Mouse (Mus musculus): Measurements from ENCODE around the gene Pi16. TPM values are rescaled to one million over a fixed set of nuclear protein-coding genes. Genes with fewer than 3 reads are reported as not detected.

Gene Pi16
- polyA plus RNA-seq, 1 experiment = 0.75 TPM

- TF ChIP-seq CTCF (IDR thresholded peaks at IDR 0.05; ENCODE audit: borderline replicate concordance, insufficient read depth, low read depth, low read length) (no peak), POLR2A (IDR thresholded peaks at IDR 0.05; ENCODE audit: borderline replicate concordance, insufficient read depth, low read length) (no peak)
- H3K27me3 ChIP-seq (ENCODE audit: control insufficient read depth, insufficient read depth, low read length) = no peaks in the 10 kb centered on the region
- no peak overlapping the region for H3K4me3 ChIP-seq (replicated peaks; ENCODE audit: insufficient read depth, low read depth, low read length)
- DNase-seq = no peak
- peaks cover 2% of the 10 kb centered on the region; the same call in 1 of the 2 replicates for H3K4me1 ChIP-seq (ENCODE audit: control insufficient read depth, insufficient read depth, low read length)
- WGBS = 95% methylated on average over 5 of the region's 5 CpGs
- no peak overlapping the region for H3K27ac ChIP-seq (ENCODE audit: insufficient read depth, low read length)
Observed at GRCm38 (mm10) chr17:29280422-29280821, 37.1 kb upstream of the Pi16 start.

- Histone ChIP-seq H3K4me3 (replicated peaks; ENCODE audit: insufficient read depth, low read depth, low read length) (no peak overlapping the region), H3K27me3 (ENCODE audit: control insufficient read depth, insufficient read depth, low read length) (no peaks in the 10 kb centered on the region), H3K27ac (ENCODE audit: insufficient read depth, low read length) (no peak overlapping the region), H3K4me1 (ENCODE audit: control insufficient read depth, insufficient read depth, low read length) (peaks cover 2% of the 10 kb centered on the region; the same call in 1 of the 2 replicates)
- no peak for DNase-seq
- TF ChIP-seq POLR2A (IDR thresholded peaks at IDR 0.05; ENCODE audit: borderline replicate concordance, insufficient read depth, low read length) (no peak), CTCF (IDR thresholded peaks at IDR 0.05; ENCODE audit: borderline replicate concordance, insufficient read depth, low read depth, low read length) (no peak)
- WGBS = 82% methylated on average over 5 of the region's 5 CpGs
Observed at GRCm38 (mm10) chr17:29281541-29281940, 35.9 kb upstream of the Pi16 start.

GRCm38 (mm10) chr17:29282216-29282952 is 35.1 kb upstream of the Pi16 start:
- Histone ChIP-seq H3K27ac (ENCODE audit: insufficient read depth, low read length) (no peak overlapping the region), H3K27me3 (ENCODE audit: control insufficient read depth, insufficient read depth, low read length) (no peaks in the 10 kb centered on the region), H3K4me3 (replicated peaks; ENCODE audit: insufficient read depth, low read depth, low read length) (no peak overlapping the region), H3K4me1 (ENCODE audit: control insufficient read depth, insufficient read depth, low read length) (peaks cover 2% of the 10 kb centered on the region; the same call in 1 of the 2 replicates)
- no peak for DNase-seq
- no peak for TF ChIP-seq CTCF (IDR thresholded peaks at IDR 0.05; ENCODE audit: borderline replicate concordance, insufficient read depth, low read depth, low read length)
- TF ChIP-seq POLR2A (IDR thresholded peaks at IDR 0.05; ENCODE audit: borderline replicate concordance, insufficient read depth, low read length) = no peak
- WGBS = 44% methylated on average over 21 of the region's 21 CpGs

- H3K27ac ChIP-seq (ENCODE audit: insufficient read depth, low read length) = no peak overlapping the region
- no peak overlapping the region for H3K4me3 ChIP-seq (replicated peaks; ENCODE audit: insufficient read depth, low read depth, low read length)
- no peaks in the 10 kb centered on the region for H3K27me3 ChIP-seq (ENCODE audit: control insufficient read depth, insufficient read depth, low read length)
- TF ChIP-seq CTCF (IDR thresholded peaks at IDR 0.05; ENCODE audit: borderline replicate concordance, insufficient read depth, low read depth, low read length) (no peak), POLR2A (IDR thresholded peaks at IDR 0.05; ENCODE audit: borderline replicate concordance, insufficient read depth, low read length) (no peak)
- no peaks in the 10 kb centered on the region; the same call in 1 of the 2 replicates for H3K4me1 ChIP-seq (ENCODE audit: control insufficient read depth, insufficient read depth, low read length)
- 76% methylated on average over 7 of the region's 7 CpGs for WGBS
- DNase-seq = no peak
Observed at GRCm38 (mm10) chr17:29291793-29292192, 25.7 kb upstream of the Pi16 start.

- H3K4me3 ChIP-seq (replicated peaks; ENCODE audit: insufficient read depth, low read depth, low read length) = no peak overlapping the region
- no peak for TF ChIP-seq CTCF (IDR thresholded peaks at IDR 0.05; ENCODE audit: borderline replicate concordance, insufficient read depth, low read depth, low read length)
- no peak for TF ChIP-seq POLR2A (IDR thresholded peaks at IDR 0.05; ENCODE audit: borderline replicate concordance, insufficient read depth, low read length)
- no peak for DNase-seq
- H3K27ac ChIP-seq (ENCODE audit: insufficient read depth, low read length) = no peak overlapping the region
- no peaks in the 10 kb centered on the region; the same call in 1 of the 2 replicates for H3K4me1 ChIP-seq (ENCODE audit: control insufficient read depth, insufficient read depth, low read length)
- WGBS = 87% methylated on average over 3 of the region's 3 CpGs
- no peaks in the 10 kb centered on the region for H3K27me3 ChIP-seq (ENCODE audit: control insufficient read depth, insufficient read depth, low read length)
Observed at GRCm38 (mm10) chr17:29292996-29293395, 24.5 kb upstream of the Pi16 start.

GRCm38 (mm10) chr17:29293807-29294605 is 23.5 kb upstream of the Pi16 start:
- WGBS = 60% methylated on average over 9 of the region's 9 CpGs
- H3K4me1 ChIP-seq (ENCODE audit: control insufficient read depth, insufficient read depth, low read length) = no peaks in the 10 kb centered on the region; the same call in 1 of the 2 replicates

GRCm38 (mm10) chr17:29295835-29296234 is 21.6 kb upstream of the Pi16 start:
- no peak overlapping the region for H3K4me3 ChIP-seq (replicated peaks; ENCODE audit: insufficient read depth, low read depth, low read length)
- 83% methylated on average over 5 of the region's 5 CpGs for WGBS

More at GRCm38 (mm10) chr17:29293807-29294605, 23.5 kb upstream of the Pi16 start:
- Histone ChIP-seq H3K4me3 (replicated peaks; ENCODE audit: insufficient read depth, low read depth, low read length) (no peak overlapping the region), H3K27me3 (ENCODE audit: control insufficient read depth, insufficient read depth, low read length) (no peaks in the 10 kb centered on the region), H3K27ac (ENCODE audit: insufficient read depth, low read length) (no peak overlapping the region)
- peak; percentile 19; the same call in 1 of the 2 replicates for TF ChIP-seq CTCF (IDR thresholded peaks at IDR 0.05; ENCODE audit: borderline replicate concordance, insufficient read depth, low read depth, low read length)
- no peak for TF ChIP-seq POLR2A (IDR thresholded peaks at IDR 0.05; ENCODE audit: borderline replicate concordance, insufficient read depth, low read length)
- DNase-seq = no peak

More at GRCm38 (mm10) chr17:29295835-29296234, 21.6 kb upstream of the Pi16 start:
- Histone ChIP-seq H3K4me1 (ENCODE audit: control insufficient read depth, insufficient read depth, low read length) (no peaks in the 10 kb centered on the region; the same call in 1 of the 2 replicates), H3K27ac (ENCODE audit: insufficient read depth, low read length) (no peak overlapping the region), H3K27me3 (ENCODE audit: control insufficient read depth, insufficient read depth, low read length) (no peaks in the 10 kb centered on the region)
- no peak for DNase-seq
- TF ChIP-seq POLR2A (IDR thresholded peaks at IDR 0.05; ENCODE audit: borderline replicate concordance, insufficient read depth, low read length) (no peak), CTCF (IDR thresholded peaks at IDR 0.05; ENCODE audit: borderline replicate concordance, insufficient read depth, low read depth, low read length) (no peak)

Data from cerebellum, adult 2 months (tissue).